Mouse (Mus musculus): ENCODE results near the gene Ephx3.

GRCm38 (mm10) chr17:32188863-32189636 lies at the start of gene Ephx3:
- no peak for TF ChIP-seq TAL1 (IDR thresholded peaks at IDR 0.05; ENCODE audit: low read length)
- TF ChIP-seq GATA1 (IDR thresholded peaks at IDR 0.05; ENCODE audit: low read length) = no peak
